Mouse (Mus musculus) heart, embryonic 14.5 days (tissue): Measurements from ENCODE around the gene Cpne5. TPM values are rescaled to one million over a fixed set of nuclear protein-coding genes. Genes with fewer than 3 reads are reported as not detected.

Experiments
- ATAC-seq: fragments of 200-750 bp; cut with Nextera tagmentation; 2 replicates; pipeline ENCODE4 v1.8.0; 2017; ENCODE audit warnings: low read depth, moderate TSS enrichment; ENCODE audit not compliant: insufficient number of reproducible peaks, insufficient read depth, low FRiP score
- H3K27ac ChIP-seq, 2 experiments: fragments of 200-500 bp in 1 of 2; fragments of 300-500 bp in 1 of 2; sonication (generic) in 1 of 2; replicated peaks in 1 of 2; 2 replicates each; pipeline ENCODE4 v1.5.1; 2012 to 2014; ENCODE audit warnings: low read depth in 2 of 2, low read length in 2 of 2, control low read depth in 1 of 2, mild to moderate bottlenecking in 1 of 2, mixed read lengths in 1 of 2; ENCODE audit not compliant: control insufficient read depth in 1 of 2, insufficient read depth in 1 of 2
- H3K27me3 ChIP-seq: fragments of 300-500 bp; sonication (generic); 2 replicates; pipeline ENCODE4 v1.6.1; 2014; ENCODE audit warnings: mild to moderate bottlenecking, low read length, control low read depth; ENCODE audit not compliant: control insufficient read depth, insufficient read depth
- H3K36me3 ChIP-seq: fragments of 300-500 bp; sonication (generic); 2 replicates; pipeline ENCODE4 v1.6.1; 2014; ENCODE audit warnings: mild to moderate bottlenecking, control low read depth, low read length, mixed read lengths; ENCODE audit not compliant: control insufficient read depth, insufficient read depth
- H3K4me1 ChIP-seq, 2 experiments: fragments of 200-500 bp in 1 of 2; fragments of 300-500 bp in 1 of 2; sonication (generic) in 1 of 2; 2 replicates each; pipeline ENCODE4 v1.6.1; 2012 to 2014; ENCODE audit warnings: low read length in 2 of 2, control low read depth in 1 of 2, mixed read lengths in 1 of 2; ENCODE audit not compliant: control insufficient read depth in 2 of 2, insufficient read depth in 2 of 2
- H3K4me2 ChIP-seq: fragments of 300-500 bp; sonication (generic); 2 replicates; pipeline ENCODE4 v1.6.1; 2014; ENCODE audit warnings: mild to moderate bottlenecking, low read length
- H3K4me3 ChIP-seq, 2 experiments: fragments of 200-500 bp in 1 of 2; fragments of 300-500 bp in 1 of 2; sonication (generic) in 1 of 2; 2 replicates each; pipeline ENCODE4 v1.5.1; 2012 to 2014; ENCODE audit warnings: low read length in 2 of 2, mild to moderate bottlenecking in 2 of 2, control low read depth in 1 of 2, low read depth in 1 of 2, moderate library complexity in 1 of 2; ENCODE audit not compliant: control insufficient read depth in 1 of 2, insufficient read depth in 1 of 2
- H3K9ac ChIP-seq: fragments of 300-500 bp; sonication (generic); 2 replicates; pipeline ENCODE4 v1.6.1; 2014; ENCODE audit warnings: mild to moderate bottlenecking, low read length
- H3K9me3 ChIP-seq: fragments of 300-500 bp; sonication (generic); 2 replicates; pipeline ENCODE4 v1.6.1; 2016; ENCODE audit warnings: low read length, control low read depth; ENCODE audit not compliant: control insufficient read depth
- WGBS: fragments of 180-500 bp; shearing (Covaris S2); extraction: QIAGEN DNeasy Blood & Tissue Kit; methylation state at CpG from one replicate; pipeline ENCODE4 v1.1.7; 2014; 5-methylcytosine and 5-hydroxymethylcytosine counted together
- polyA plus RNA-seq: library from polyadenylated mRNA; unstranded; fragments of >200 nt; fragmentation: Nextera tagmentation; extraction: Ambion mirVana; gene quantifications from 2 replicates; pipeline ENCODE4 v1.2.1, GENCODE M21; 2014

Gene Cpne5
- polyA plus RNA-seq, 1 experiment from 2014 or later, result 28.8 TPM

GRCm38 (mm10) chr17:29152547-29152946 lies 85.4 kb downstream of the Cpne5 start:
- Histone ChIP-seq H3K9me3 (no peaks in the 10 kb centered on the region), H3K27ac (no peak overlapping the region), H3K4me1 (peaks cover 5 to 7% of the 10 kb centered on the region in 2 experiments; a peak in 3 of 4 replicates), H3K4me3 (no peak overlapping the region), H3K4me2 (no peak overlapping the region), H3K27me3 (no peaks in the 10 kb centered on the region), H3K36me3 (no peaks in the 10 kb centered on the region), H3K9ac (no peak overlapping the region)
- no peak for ATAC-seq
- WGBS, result 56% methylated on average over 5 of the region's 5 CpGs

GRCm38 (mm10) chr17:29149766-29150165 lies 88.2 kb downstream of the Cpne5 start:
- Histone ChIP-seq H3K36me3 (no peaks in the 10 kb centered on the region), H3K4me3 (no peak overlapping the region), H3K27me3 (no peaks in the 10 kb centered on the region), H3K27ac (no peak overlapping the region), H3K9me3 (no peaks in the 10 kb centered on the region), H3K4me2 (no peak overlapping the region), H3K9ac (no peak overlapping the region), H3K4me1 (peaks cover 7% of the 10 kb centered on the region in 2 experiments; a peak in 3 of 4 replicates)
- no peak for ATAC-seq
- WGBS, result 74% methylated on average over 7 of the region's 7 CpGs

- Histone ChIP-seq H3K4me3 (no peak overlapping the region), H3K36me3 (no peaks in the 10 kb centered on the region), H3K9ac (no peak overlapping the region), H3K9me3 (no peaks in the 10 kb centered on the region), H3K4me1 (peaks cover 7 to 10% of the 10 kb centered on the region in 2 experiments; a peak in 3 of 4 replicates), H3K27me3 (no peaks in the 10 kb centered on the region), H3K4me2 (no peak overlapping the region), H3K27ac (no peak overlapping the region)
- ATAC-seq, result no peak
- WGBS, result 64% methylated on average over 6 of the region's 6 CpGs
Measured at GRCm38 (mm10) chr17:29147773-29148172, 90.2 kb downstream of the Cpne5 start.

- no peak overlapping the region for H3K4me3 ChIP-seq
- H3K27me3 ChIP-seq, result no peaks in the 10 kb centered on the region
- H3K4me1 ChIP-seq, result peaks cover 7 to 10% of the 10 kb centered on the region in 2 experiments; a peak in 3 of 4 replicates
- no peak for ATAC-seq
- 78% methylated on average over 14 of the region's 14 CpGs for WGBS
- H3K36me3 ChIP-seq, result no peaks in the 10 kb centered on the region
- H3K4me2 ChIP-seq, result no peak overlapping the region
- no peak overlapping the region for H3K9ac ChIP-seq
- H3K27ac ChIP-seq, result no peak overlapping the region
- H3K9me3 ChIP-seq, result no peaks in the 10 kb centered on the region
Measured at GRCm38 (mm10) chr17:29147273-29147672, 90.7 kb downstream of the Cpne5 start.

- H3K9me3 ChIP-seq, result no peaks in the 10 kb centered on the region
- no peak for ATAC-seq
- no peak overlapping the region for H3K4me2 ChIP-seq
- 86% methylated on average over 12 of the region's 12 CpGs for WGBS
- no peak overlapping the region for H3K4me3 ChIP-seq
- H3K9ac ChIP-seq, result no peak overlapping the region
- H3K27ac ChIP-seq, result no peak overlapping the region
- no peaks in the 10 kb centered on the region for H3K27me3 ChIP-seq
- H3K36me3 ChIP-seq, result no peaks in the 10 kb centered on the region
- H3K4me1 ChIP-seq, result peaks cover 7 to 10% of the 10 kb centered on the region in 2 experiments; a peak in 3 of 4 replicates
Measured at GRCm38 (mm10) chr17:29145101-29145500, 92.9 kb downstream of the Cpne5 start.

- Histone ChIP-seq H3K9me3 (no peaks in the 10 kb centered on the region), H3K4me3 (no peak overlapping the region), H3K4me2 (no peak overlapping the region), H3K9ac (no peak overlapping the region), H3K4me1 (peaks cover 7 to 10% of the 10 kb centered on the region in 2 experiments; a peak in 3 of 4 replicates), H3K27me3 (no peaks in the 10 kb centered on the region), H3K27ac (no peak overlapping the region), H3K36me3 (no peaks in the 10 kb centered on the region)
- WGBS, result 78% methylated on average over 8 of the region's 8 CpGs
- no peak for ATAC-seq
Measured at GRCm38 (mm10) chr17:29143266-29143665, 94.7 kb downstream of the Cpne5 start.

- Histone ChIP-seq H3K27ac (no peak overlapping the region), H3K9me3 (no peaks in the 10 kb centered on the region), H3K36me3 (no peaks in the 10 kb centered on the region), H3K27me3 (no peaks in the 10 kb centered on the region), H3K4me2 (no peak overlapping the region), H3K4me1 (peaks cover 0 to 2% of the 10 kb centered on the region in 2 experiments; a peak in 1 of 4 replicates), H3K9ac (no peak overlapping the region), H3K4me3 (no peak overlapping the region)
- WGBS, result 78% methylated on average over 3 of the region's 3 CpGs
- no peak for ATAC-seq
Measured at GRCm38 (mm10) chr17:29141577-29141976, 96.4 kb downstream of the Cpne5 start.

GRCm38 (mm10) chr17:29137906-29138305 lies 100.1 kb downstream of the Cpne5 start:
- Histone ChIP-seq H3K36me3 (no peaks in the 10 kb centered on the region), H3K27me3 (no peaks in the 10 kb centered on the region), H3K4me1 (no peaks in the 10 kb centered on the region; a peak in 1 of 4 replicates), H3K9ac (no peak overlapping the region), H3K9me3 (no peaks in the 10 kb centered on the region), H3K4me2 (no peak overlapping the region), H3K4me3 (no peak overlapping the region), H3K27ac (no peak overlapping the region)
- ATAC-seq, result no peak
- WGBS, result 72% methylated on average over 7 of the region's 7 CpGs
